Mouse (Mus musculus): ENCODE results near the gene Ltbp3. TPM values are rescaled to one million over a fixed set of nuclear protein-coding genes. Genes with fewer than 3 reads are reported as not detected.

The Ltbp3 gene
- polyA plus RNA-seq, 1 experiment from 2014 or later, result 4.6 TPM

DNA sequence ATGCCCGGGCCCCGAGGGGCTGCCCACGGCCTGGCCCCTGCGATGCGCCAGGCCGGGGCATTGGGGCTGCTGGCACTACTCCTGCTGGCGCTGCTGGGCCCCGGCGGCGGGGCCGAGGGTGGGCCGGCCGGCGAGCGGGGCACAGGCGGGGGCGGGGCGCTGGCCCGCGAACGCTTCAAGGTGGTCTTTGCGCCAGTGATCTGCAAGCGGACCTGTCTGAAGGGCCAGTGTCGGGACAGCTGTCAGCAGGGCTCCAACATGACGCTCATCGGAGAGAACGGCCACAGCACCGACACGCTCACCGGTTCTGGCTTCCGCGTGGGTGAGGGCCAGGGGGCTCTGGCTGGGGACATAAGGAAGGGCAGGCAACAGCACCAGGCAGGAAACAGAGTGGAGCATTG, 1.5 kb downstream of the Ltbp3 start:
- H3K4me2 ChIP-seq (ENCODE audit: low read depth, low read length), result peak overlapping the region; percentile 53
- H3K4me3 ChIP-seq (ENCODE audit: low read depth, low read length), result peak overlapping the region; percentile 41
- peak overlapping the region; percentile 25 for H3K9ac ChIP-seq (ENCODE audit: low read depth, low read length)
- no peak for ATAC-seq (ENCODE audit: low read depth)
- no peak overlapping the region for H3K27ac ChIP-seq (ENCODE audit: low read length)
- no peaks in the 10 kb centered on the region for H3K9me3 ChIP-seq (replicated peaks; ENCODE audit: control insufficient read depth, low read length)
- H3K4me1 ChIP-seq (ENCODE audit: control insufficient read depth, low read depth, low read length), result peaks cover 5% of the 10 kb centered on the region
- no peaks in the 10 kb centered on the region for H3K36me3 ChIP-seq (ENCODE audit: control insufficient read depth, insufficient read depth)
- H3K27me3 ChIP-seq (ENCODE audit: control insufficient read depth, insufficient read depth, low read depth, low read length), result peaks cover 87% of the 10 kb centered on the region
- 10% methylated on average over 30 of the region's 32 CpGs for WGBS (ENCODE audit: insufficient replicate concordance)

DNA sequence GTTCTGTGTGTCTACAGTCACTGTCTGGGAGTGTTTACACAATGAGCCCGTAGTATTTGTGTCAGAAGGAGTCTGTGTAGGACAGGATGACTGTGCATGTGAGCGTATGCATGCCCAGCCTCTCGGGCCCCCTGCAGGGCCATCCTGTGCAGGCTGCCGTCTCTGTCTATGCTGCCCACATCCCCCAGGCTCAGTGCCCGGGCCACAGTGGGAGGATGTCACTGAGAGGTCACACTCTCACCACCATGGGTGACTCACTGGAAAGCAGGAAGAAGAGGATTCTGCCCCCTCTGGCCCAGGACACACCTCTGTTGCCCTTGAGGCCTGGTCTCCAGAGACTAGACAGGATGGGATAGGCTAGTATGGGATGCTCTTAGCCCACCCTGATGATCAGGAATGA, 2.9 kb downstream of the Ltbp3 start:
- Histone ChIP-seq H3K36me3 (ENCODE audit: control insufficient read depth, insufficient read depth) (no peaks in the 10 kb centered on the region), H3K9ac (ENCODE audit: low read depth, low read length) (no peak overlapping the region), H3K27me3 (ENCODE audit: control insufficient read depth, insufficient read depth, low read depth, low read length) (peaks cover 94% of the 10 kb centered on the region), H3K4me1 (ENCODE audit: control insufficient read depth, low read depth, low read length) (peaks cover 5% of the 10 kb centered on the region), H3K27ac (ENCODE audit: low read length) (no peak overlapping the region), H3K9me3 (replicated peaks; ENCODE audit: control insufficient read depth, low read length) (no peaks in the 10 kb centered on the region), H3K4me3 (ENCODE audit: low read depth, low read length) (no peak overlapping the region), H3K4me2 (ENCODE audit: low read depth, low read length) (no peak overlapping the region)
- WGBS (ENCODE audit: insufficient replicate concordance), result 32% methylated on average over 5 of the region's 5 CpGs
- ATAC-seq (ENCODE audit: low read depth), result no peak

DNA sequence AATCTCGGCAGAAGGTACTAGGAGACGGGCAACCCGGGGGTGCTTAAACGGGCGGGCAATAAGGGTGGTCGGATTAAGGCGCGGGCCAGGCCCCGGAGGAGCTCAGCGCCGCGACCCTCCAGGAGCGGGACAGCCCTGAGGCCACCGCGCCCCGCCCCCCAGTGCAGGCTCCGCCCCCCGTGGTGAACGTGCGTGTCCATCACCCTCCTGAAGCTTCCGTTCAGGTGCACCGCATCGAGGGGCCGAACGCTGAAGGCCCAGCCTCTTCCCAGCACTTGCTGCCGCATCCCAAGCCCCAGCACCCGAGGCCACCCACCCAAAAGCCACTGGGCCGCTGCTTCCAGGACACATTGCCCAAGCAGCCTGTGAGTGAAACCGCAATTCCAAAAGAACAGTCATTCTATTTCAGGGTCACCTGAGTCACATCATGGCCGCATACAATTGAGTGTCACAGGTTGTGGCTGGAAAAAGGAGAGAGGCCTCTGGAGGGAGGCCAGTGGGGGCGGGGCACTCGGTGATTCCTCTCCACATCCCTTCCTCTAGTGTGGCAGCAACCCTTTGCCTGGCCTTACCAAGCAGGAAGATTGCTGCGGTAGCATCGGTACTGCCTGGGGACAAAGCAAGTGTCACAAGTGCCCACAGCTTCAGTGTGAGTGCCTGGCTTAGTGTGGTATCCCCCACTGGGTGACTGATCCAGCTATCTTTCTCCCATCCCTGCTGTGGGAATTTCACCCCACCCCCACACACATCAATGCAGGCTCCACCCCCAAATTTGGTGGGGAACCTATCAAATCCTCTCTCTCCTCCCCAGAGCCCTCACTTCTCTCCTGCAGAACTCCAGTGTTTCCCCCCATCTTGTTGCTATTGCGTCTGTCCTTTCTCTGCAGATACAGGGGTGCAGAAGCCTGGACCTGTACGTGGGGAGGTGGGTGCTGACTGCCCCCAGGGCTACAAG, 5.3 kb downstream of the Ltbp3 start:
- Histone ChIP-seq H3K27me3 (ENCODE audit: control insufficient read depth, insufficient read depth, low read depth, low read length) (peaks cover 96% of the 10 kb centered on the region), H3K9ac (ENCODE audit: low read depth, low read length) (no peak overlapping the region), H3K9me3 (replicated peaks; ENCODE audit: control insufficient read depth, low read length) (no peaks in the 10 kb centered on the region), H3K27ac (ENCODE audit: low read length) (no peak overlapping the region), H3K4me1 (ENCODE audit: control insufficient read depth, low read depth, low read length) (peaks cover 5% of the 10 kb centered on the region), H3K4me3 (ENCODE audit: low read depth, low read length) (no peak overlapping the region), H3K36me3 (ENCODE audit: control insufficient read depth, insufficient read depth) (no peaks in the 10 kb centered on the region), H3K4me2 (ENCODE audit: low read depth, low read length) (0 out of 2 replicates have a peak overlapping the region, but pooled peaks have one; percentile 26)
- WGBS (ENCODE audit: insufficient replicate concordance), result 10% methylated on average over 35 of the region's 36 CpGs
- no peak for ATAC-seq (ENCODE audit: low read depth)

DNA sequence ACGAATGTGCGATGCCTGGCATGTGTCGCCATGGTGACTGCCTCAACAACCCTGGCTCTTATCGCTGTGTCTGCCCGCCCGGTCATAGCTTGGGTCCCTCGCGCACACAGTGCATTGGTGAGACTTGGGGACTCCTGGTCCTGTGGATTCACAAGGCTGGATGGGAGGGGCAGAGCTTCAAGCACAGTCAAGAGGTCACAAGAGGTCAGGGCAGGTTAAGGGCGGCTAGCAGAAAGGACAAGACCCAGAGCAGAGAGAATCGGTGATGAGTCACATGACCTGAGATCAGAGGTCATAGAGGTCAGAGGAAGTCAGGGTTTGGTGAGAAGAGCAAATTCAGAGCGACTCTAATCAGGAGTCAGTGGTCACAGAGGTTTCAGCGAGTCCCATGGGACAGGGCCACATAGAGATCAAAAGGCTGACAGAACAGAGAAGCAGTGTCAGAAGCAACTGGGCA, 6.2 kb downstream of the Ltbp3 start:
- Histone ChIP-seq H3K4me1 (ENCODE audit: control insufficient read depth, low read depth, low read length) (peaks cover 5% of the 10 kb centered on the region), H3K9ac (ENCODE audit: low read depth, low read length) (no peak overlapping the region), H3K27me3 (ENCODE audit: control insufficient read depth, insufficient read depth, low read depth, low read length) (peaks cover 96% of the 10 kb centered on the region), H3K36me3 (ENCODE audit: control insufficient read depth, insufficient read depth) (no peaks in the 10 kb centered on the region), H3K9me3 (replicated peaks; ENCODE audit: control insufficient read depth, low read length) (no peaks in the 10 kb centered on the region), H3K27ac (ENCODE audit: low read length) (no peak overlapping the region), H3K4me2 (ENCODE audit: low read depth, low read length) (no peak overlapping the region), H3K4me3 (ENCODE audit: low read depth, low read length) (no peak overlapping the region)
- WGBS (ENCODE audit: insufficient replicate concordance), result 17% methylated on average over 12 of the region's 12 CpGs
- peak; percentile 15; the same call in 1 of the 2 replicates for ATAC-seq (ENCODE audit: low read depth)

DNA sequence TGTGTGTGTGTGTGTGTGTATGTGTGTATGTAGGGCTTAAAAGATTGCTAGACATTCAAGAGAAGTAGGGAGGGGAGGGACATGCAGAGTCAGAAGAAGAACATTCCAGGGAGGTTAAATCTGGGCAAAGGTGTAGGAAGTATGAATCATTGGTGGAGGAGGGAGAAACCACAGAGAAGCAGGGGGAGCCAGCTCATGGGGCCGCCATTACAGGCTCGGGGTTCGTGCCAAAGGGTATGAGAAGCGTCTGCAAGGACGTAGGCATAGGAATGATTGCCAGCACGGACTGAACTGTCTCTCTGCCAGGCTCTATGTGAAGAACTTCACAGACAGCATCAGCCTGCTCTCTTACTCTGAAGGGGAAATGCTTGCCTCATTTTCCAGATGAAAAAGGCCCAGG, 8.8 kb downstream of the Ltbp3 start:
- peaks cover 5% of the 10 kb centered on the region for H3K4me1 ChIP-seq (ENCODE audit: control insufficient read depth, low read depth, low read length)
- H3K4me3 ChIP-seq (ENCODE audit: low read depth, low read length), result no peak overlapping the region
- no peaks in the 10 kb centered on the region for H3K36me3 ChIP-seq (ENCODE audit: control insufficient read depth, insufficient read depth)
- WGBS (ENCODE audit: insufficient replicate concordance), result 50% methylated on average over 6 of the region's 6 CpGs
- H3K4me2 ChIP-seq (ENCODE audit: low read depth, low read length), result no peak overlapping the region
- H3K9me3 ChIP-seq (replicated peaks; ENCODE audit: control insufficient read depth, low read length), result no peaks in the 10 kb centered on the region
- H3K27me3 ChIP-seq (ENCODE audit: control insufficient read depth, insufficient read depth, low read depth, low read length), result peaks cover 91% of the 10 kb centered on the region
- H3K27ac ChIP-seq (ENCODE audit: low read length), result no peak overlapping the region
- H3K9ac ChIP-seq (ENCODE audit: low read depth, low read length), result no peak overlapping the region
- no peak for ATAC-seq (ENCODE audit: low read depth)

DNA sequence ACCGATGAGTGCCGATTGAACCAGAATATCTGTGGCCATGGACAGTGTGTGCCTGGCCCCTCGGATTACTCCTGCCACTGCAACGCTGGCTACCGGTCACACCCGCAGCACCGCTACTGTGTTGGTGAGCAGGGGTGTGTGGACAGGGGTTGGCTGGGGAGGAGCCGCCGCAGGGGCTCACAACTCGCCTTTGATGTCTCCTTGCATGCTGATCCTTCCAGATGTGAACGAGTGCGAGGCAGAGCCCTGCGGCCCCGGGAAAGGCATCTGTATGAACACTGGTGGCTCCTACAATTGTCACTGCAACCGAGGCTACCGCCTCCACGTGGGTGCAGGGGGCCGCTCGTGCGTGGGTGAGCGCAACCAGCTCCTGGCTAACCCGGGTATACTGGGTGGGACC, 10.2 kb downstream of the Ltbp3 start:
- no peak overlapping the region for H3K9ac ChIP-seq (ENCODE audit: low read depth, low read length)
- H3K4me2 ChIP-seq (ENCODE audit: low read depth, low read length), result no peak overlapping the region
- no peak overlapping the region for H3K4me3 ChIP-seq (ENCODE audit: low read depth, low read length)
- no peak for ATAC-seq (ENCODE audit: low read depth)
- H3K9me3 ChIP-seq (replicated peaks; ENCODE audit: control insufficient read depth, low read length), result no peaks in the 10 kb centered on the region
- peaks cover 2% of the 10 kb centered on the region; the same call in 1 of the 2 replicates for H3K4me1 ChIP-seq (ENCODE audit: control insufficient read depth, low read depth, low read length)
- no peaks in the 10 kb centered on the region for H3K36me3 ChIP-seq (ENCODE audit: control insufficient read depth, insufficient read depth)
- H3K27ac ChIP-seq (ENCODE audit: low read length), result no peak overlapping the region
- peaks cover 86% of the 10 kb centered on the region for H3K27me3 ChIP-seq (ENCODE audit: control insufficient read depth, insufficient read depth, low read depth, low read length)
- WGBS (ENCODE audit: insufficient replicate concordance), result 12% methylated on average over 22 of the region's 22 CpGs

DNA sequence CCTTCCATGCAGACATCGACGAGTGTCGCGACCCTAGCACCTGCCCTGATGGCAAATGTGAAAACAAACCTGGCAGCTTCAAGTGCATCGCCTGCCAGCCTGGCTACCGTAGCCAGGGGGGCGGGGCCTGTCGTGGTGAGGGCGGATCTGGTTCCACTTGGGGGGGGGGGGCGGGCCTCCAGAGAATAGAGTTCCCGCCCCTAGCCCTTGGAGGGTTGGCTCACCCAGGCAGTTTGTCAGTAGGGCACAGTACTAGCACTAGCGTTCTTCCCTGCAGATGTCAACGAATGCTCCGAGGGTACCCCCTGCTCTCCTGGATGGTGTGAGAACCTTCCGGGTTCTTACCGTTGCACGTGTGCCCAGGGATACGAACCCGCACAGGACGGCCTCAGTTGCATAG, 11.0 kb downstream of the Ltbp3 start:
- H3K36me3 ChIP-seq (ENCODE audit: control insufficient read depth, insufficient read depth), result no peaks in the 10 kb centered on the region
- H3K27me3 ChIP-seq (ENCODE audit: control insufficient read depth, insufficient read depth, low read depth, low read length), result peaks cover 86% of the 10 kb centered on the region
- peaks cover 2% of the 10 kb centered on the region; the same call in 1 of the 2 replicates for H3K4me1 ChIP-seq (ENCODE audit: control insufficient read depth, low read depth, low read length)
- H3K4me2 ChIP-seq (ENCODE audit: low read depth, low read length), result no peak overlapping the region
- no peak overlapping the region for H3K9ac ChIP-seq (ENCODE audit: low read depth, low read length)
- H3K4me3 ChIP-seq (ENCODE audit: low read depth, low read length), result peak overlapping the region; percentile 7; the same call in 1 of the 2 replicates
- no peaks in the 10 kb centered on the region for H3K9me3 ChIP-seq (replicated peaks; ENCODE audit: control insufficient read depth, low read length)
- no peak overlapping the region for H3K27ac ChIP-seq (ENCODE audit: low read length)
- 0 out of 2 replicates have a peak, but pooled peaks have one; percentile 22 for ATAC-seq (ENCODE audit: low read depth)
- 5% methylated on average over 19 of the region's 20 CpGs for WGBS (ENCODE audit: insufficient replicate concordance)

DNA sequence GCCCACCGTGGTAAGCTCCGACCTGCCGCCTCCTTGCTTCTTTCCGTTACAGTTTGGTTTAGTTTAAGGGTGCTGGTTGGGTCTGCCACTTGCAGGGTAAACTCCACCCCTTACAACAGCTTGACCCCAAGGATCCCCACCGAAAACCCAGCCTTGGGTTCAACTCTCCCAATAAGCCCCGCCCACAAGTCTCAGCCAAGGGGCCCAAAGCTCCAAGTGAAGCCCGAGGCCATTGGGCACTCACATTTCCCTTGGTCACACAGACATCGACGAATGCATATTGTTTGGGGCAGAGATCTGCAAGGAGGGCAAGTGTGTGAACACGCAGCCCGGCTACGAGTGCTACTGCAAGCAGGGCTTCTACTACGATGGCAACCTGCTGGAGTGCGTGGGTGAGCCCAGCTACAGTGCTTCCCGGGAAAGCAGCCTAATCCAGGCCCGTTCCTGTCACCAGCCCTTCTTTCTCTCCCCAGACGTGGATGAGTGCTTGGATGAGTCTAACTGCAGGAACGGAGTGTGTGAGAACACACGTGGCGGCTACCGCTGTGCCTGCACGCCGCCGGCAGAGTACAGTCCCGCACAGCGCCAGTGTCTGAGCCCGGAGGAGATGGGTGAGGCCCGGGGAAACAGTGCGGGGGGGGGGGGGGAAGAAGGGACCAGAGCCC, 15.7 kb downstream of the Ltbp3 start:
- Histone ChIP-seq H3K9ac (ENCODE audit: low read depth, low read length) (0 out of 2 replicates have a peak overlapping the region, but pooled peaks have one; percentile 11), H3K27ac (ENCODE audit: low read length) (no peak overlapping the region), H3K4me2 (ENCODE audit: low read depth, low read length) (peak overlapping the region; percentile 19), H3K9me3 (replicated peaks; ENCODE audit: control insufficient read depth, low read length) (no peaks in the 10 kb centered on the region), H3K4me1 (ENCODE audit: control insufficient read depth, low read depth, low read length) (peaks cover 2% of the 10 kb centered on the region; the same call in 1 of the 2 replicates), H3K36me3 (ENCODE audit: control insufficient read depth, insufficient read depth) (no peaks in the 10 kb centered on the region; the same call in 1 of the 2 replicates), H3K4me3 (ENCODE audit: low read depth, low read length) (no peak overlapping the region), H3K27me3 (ENCODE audit: control insufficient read depth, insufficient read depth, low read depth, low read length) (peaks cover 53% of the 10 kb centered on the region)
- no peak for ATAC-seq (ENCODE audit: low read depth)
- 21% methylated on average over 28 of the region's 29 CpGs for WGBS (ENCODE audit: insufficient replicate concordance)

Data from liver, embryonic 16.5 days (tissue).